Mouse (Mus musculus) limb, embryonic 12.5 days (tissue): ENCODE data around the gene Tmem132a. TPM values are rescaled to one million over a fixed set of nuclear protein-coding genes. Genes with fewer than 3 reads are reported as not detected.
A peak's percentile ranks its signal among the peaks of the same experiment; 100 is the strongest.

Experiments used
- ATAC-seq: fragments of 200-750 bp; cut with Nextera tagmentation; 2 replicates; pipeline ENCODE4 v1.8.0; 2017; ENCODE audit warnings: low read depth, moderate TSS enrichment; ENCODE audit not compliant: insufficient number of reproducible peaks, insufficient read depth, low FRiP score, low TSS enrichment
- H3K27ac ChIP-seq: fragments of 300-500 bp; sonication (generic); 2 replicates; pipeline ENCODE4 v1.5.1; 2016; ENCODE audit warnings: mild to moderate bottlenecking, moderate library complexity
- H3K27me3 ChIP-seq: fragments of 300-500 bp; sonication (generic); 2 replicates; pipeline ENCODE4 v1.6.1; 2016; ENCODE audit warnings: mild to moderate bottlenecking, moderate library complexity
- H3K36me3 ChIP-seq: fragments of 300-500 bp; sonication (generic); 2 replicates; pipeline ENCODE4 v1.6.1; 2016; ENCODE audit warnings: mild to moderate bottlenecking, moderate library complexity
- H3K4me1 ChIP-seq: fragments of 300-500 bp; sonication (generic); replicated peaks from 2 replicates; pipeline ENCODE4 v1.6.1; 2016
- H3K4me2 ChIP-seq: fragments of 300-500 bp; sonication (generic); 2 replicates; pipeline ENCODE4 v1.6.1; 2016; ENCODE audit warnings: mild to moderate bottlenecking, moderate library complexity
- H3K4me3 ChIP-seq: fragments of 300-500 bp; sonication (generic); replicated peaks from 2 replicates; pipeline ENCODE4 v1.5.1; 2016; ENCODE audit warnings: mild to moderate bottlenecking
- H3K9ac ChIP-seq: fragments of 300-500 bp; sonication (generic); replicated peaks from 2 replicates; pipeline ENCODE4 v1.6.1; 2016; ENCODE audit warnings: mild to moderate bottlenecking, moderate library complexity
- H3K9me3 ChIP-seq: fragments of 300-500 bp; sonication (generic); 2 replicates; pipeline ENCODE4 v1.6.1; 2016; ENCODE audit warnings: mild to moderate bottlenecking, moderate library complexity
- WGBS: fragments of 180-500 bp; shearing (Covaris S2); methylation state at CpG from one replicate; pipeline ENCODE4 v1.1.7; 2016; 5-methylcytosine and 5-hydroxymethylcytosine counted together
- polyA plus RNA-seq: library from polyadenylated mRNA; unstranded; fragments of >200 nt; fragmentation: Nextera tagmentation; extraction: Ambion mirVana; gene quantifications from 2 replicates; pipeline ENCODE4 v1.2.1, GENCODE M21; 2016

Tmem132a gene
- 137 and 142 TPM in 2 replicates for polyA plus RNA-seq

DNA sequence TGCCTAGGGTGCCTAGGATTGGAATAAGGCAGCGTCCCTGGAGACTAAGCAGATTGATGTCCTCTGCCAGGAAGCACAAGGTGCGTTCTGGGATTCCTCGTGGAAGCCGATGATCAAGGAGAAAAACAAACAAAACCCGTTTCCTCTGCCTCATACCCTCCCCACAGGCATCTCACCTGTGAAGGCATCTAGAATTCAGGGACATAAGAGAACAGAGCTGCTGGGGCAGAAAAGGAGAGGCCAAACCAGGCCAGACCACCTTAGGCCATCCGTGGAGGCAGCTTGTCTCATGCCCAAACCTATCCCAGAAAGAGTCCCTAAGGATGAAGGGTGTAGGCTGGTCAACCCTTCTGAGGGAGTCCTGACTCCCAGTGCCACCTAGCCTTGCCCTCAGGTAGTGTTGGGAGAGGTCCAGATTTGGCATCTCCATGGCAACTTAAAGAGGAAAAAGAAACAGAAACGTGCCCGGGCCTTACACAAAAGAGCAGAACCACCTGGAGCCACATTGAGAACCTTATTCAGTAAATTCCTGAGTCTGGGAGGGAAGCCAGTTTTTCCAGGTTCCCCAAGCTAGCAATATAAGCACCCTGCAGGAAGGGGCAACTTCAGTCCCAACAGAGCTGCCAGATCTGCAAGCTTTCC, at the start of gene Tmem132a:
Gene Tmem132a, minus strand, starts transcription at position 55 of the 642 bp plus-strand sequence.
- no peaks in the 10 kb centered on the region for H3K27me3 ChIP-seq
- peak within 1 kb of the TSS; percentile 92 for H3K27ac ChIP-seq
- peak within 1 kb of the TSS; percentile 90 for H3K9ac ChIP-seq
- peak; percentile 26 for ATAC-seq
- 3% methylated on average over 8 of the region's 8 CpGs for WGBS
- no peaks in the 10 kb centered on the region for H3K9me3 ChIP-seq
- H3K4me1 ChIP-seq, result peaks cover 26% of the 10 kb centered on the region
- H3K36me3 ChIP-seq, result peaks cover 65% of the 10 kb centered on the region
- peak within 1 kb of the TSS; percentile 91 for H3K4me2 ChIP-seq
- peak within 1 kb of the TSS; percentile 83 for H3K4me3 ChIP-seq

DNA sequence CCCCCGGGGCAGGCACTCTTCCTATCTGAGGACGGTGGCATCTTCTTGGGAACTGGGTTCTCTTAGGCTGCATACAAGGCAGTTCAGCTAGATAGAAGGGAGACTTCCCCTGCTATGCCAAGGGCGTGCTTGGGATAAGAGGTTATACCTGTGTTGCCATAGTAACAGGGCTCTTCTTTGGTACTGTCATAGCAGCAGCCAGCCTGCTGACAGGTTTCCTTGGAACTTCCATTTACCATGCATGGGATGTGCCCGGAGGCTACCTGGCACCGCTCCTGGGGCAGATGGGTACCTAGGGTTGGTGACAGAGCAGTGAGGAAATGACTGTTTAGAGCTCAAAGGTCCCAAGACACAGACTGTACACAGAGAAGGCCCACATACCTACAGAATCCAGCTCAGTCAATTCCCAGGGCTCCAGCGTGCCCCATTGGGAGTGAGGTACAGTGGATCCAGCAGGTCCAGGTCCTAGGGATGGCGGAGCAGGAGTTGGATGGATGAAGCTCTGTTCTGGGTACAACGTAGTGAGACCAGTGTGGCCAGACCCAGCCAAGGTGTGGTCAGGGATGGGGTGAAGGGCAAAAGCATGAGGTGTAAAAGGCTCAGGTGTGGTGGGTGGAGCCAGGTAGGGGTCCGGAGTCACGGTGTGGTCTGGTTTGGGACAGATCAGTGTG, 48.7 kb upstream of the Tmem132a start:
- ATAC-seq, result no peak
- Histone ChIP-seq H3K4me2 (no peak overlapping the region), H3K36me3 (no peaks in the 10 kb centered on the region), H3K4me1 (no peaks in the 10 kb centered on the region), H3K27me3 (peaks cover 11% of the 10 kb centered on the region), H3K27ac (no peak overlapping the region), H3K4me3 (no peak overlapping the region), H3K9me3 (no peaks in the 10 kb centered on the region), H3K9ac (no peak overlapping the region)
- WGBS, result 89% methylated on average over 10 of the region's 10 CpGs

DNA sequence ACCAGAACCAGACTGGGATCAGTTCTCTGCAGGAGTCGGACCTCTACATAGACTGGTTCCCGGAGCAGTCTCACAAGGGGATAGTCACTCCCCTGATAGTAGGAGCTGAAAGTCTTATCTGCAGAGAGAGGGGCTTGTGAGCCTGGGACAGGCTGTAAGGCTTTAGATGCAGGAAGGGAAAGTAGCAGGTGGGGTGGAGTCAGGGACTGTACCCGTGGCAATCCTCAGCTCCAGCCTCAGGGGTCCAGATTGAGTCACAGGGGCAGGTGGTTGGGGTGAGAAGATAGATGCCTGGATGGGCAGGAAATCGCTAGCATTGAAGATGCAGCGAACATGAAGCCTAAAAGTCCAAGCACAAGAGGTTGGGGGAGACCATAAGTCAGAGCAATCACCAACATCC, 46.8 kb upstream of the Tmem132a start:
- no peaks in the 10 kb centered on the region for H3K4me1 ChIP-seq
- no peaks in the 10 kb centered on the region for H3K36me3 ChIP-seq
- H3K27me3 ChIP-seq, result peaks cover 11% of the 10 kb centered on the region
- H3K27ac ChIP-seq, result no peak overlapping the region
- 55% methylated on average over 5 of the region's 5 CpGs for WGBS
- no peak overlapping the region for H3K9ac ChIP-seq
- no peak overlapping the region for H3K4me2 ChIP-seq
- ATAC-seq, result no peak
- no peaks in the 10 kb centered on the region for H3K9me3 ChIP-seq
- H3K4me3 ChIP-seq, result no peak overlapping the region

DNA sequence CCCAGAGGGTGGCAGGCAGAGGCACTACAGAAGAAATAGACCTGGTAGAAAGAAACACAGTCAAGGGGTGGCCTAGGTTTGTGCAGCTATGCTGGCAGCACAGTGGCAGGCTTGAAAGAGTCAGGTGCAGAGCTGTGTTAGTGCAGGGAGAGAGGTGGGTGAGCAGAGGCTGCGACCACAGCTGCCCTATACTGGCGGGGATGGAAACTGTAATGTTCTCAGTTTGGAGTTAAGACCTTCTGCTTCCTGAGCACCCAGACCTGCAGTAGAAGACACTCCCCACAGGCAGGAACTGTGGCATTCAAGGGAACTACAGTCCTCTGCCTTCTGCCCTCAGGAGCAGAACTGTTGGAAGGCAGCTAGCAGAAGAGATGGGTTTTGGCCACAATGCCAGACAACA, 45.1 kb upstream of the Tmem132a start:
- 79% methylated on average over 2 of the region's 2 CpGs for WGBS
- ATAC-seq, result no peak

DNA sequence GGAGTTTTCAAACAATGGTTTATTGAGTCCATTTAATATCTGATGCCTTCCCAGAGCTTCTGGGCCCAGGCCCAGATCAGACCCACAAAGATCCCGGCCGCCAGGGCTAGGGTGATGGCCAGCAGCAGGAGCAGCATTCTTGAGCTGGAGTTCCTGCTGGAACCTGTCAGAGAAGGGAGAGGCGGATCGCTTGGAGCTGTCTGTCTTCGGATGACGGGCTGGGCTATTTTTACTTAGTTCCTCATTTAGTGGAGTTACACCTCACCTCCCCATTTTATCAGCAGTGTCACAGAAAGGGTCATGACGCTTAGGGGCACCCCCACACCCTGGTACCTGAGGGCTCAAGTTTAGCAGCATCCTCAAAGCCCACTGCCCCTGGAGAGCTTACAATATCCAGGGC, 44.6 kb upstream of the Tmem132a start:
- no peak for ATAC-seq
- Histone ChIP-seq H3K36me3 (no peaks in the 10 kb centered on the region), H3K4me3 (no peak overlapping the region), H3K9me3 (no peaks in the 10 kb centered on the region), H3K4me2 (no peak overlapping the region), H3K4me1 (no peaks in the 10 kb centered on the region), H3K27ac (no peak overlapping the region), H3K27me3 (0 out of 2 replicates have a peak, but pooled peaks cover 3% of the 10 kb centered on the region), H3K9ac (no peak overlapping the region)
- WGBS, result 66% methylated on average over 7 of the region's 7 CpGs

More for the DNA sequence above, 45.1 kb upstream of the Tmem132a start:
- H3K27me3 ChIP-seq, result peaks cover 3% of the 10 kb centered on the region; the same call in 1 of the 2 replicates
- no peaks in the 10 kb centered on the region for H3K4me1 ChIP-seq
- no peaks in the 10 kb centered on the region for H3K9me3 ChIP-seq
- H3K4me2 ChIP-seq, result no peak overlapping the region
- no peak overlapping the region for H3K4me3 ChIP-seq
- H3K27ac ChIP-seq, result no peak overlapping the region
- no peaks in the 10 kb centered on the region for H3K36me3 ChIP-seq
- no peak overlapping the region for H3K9ac ChIP-seq

DNA sequence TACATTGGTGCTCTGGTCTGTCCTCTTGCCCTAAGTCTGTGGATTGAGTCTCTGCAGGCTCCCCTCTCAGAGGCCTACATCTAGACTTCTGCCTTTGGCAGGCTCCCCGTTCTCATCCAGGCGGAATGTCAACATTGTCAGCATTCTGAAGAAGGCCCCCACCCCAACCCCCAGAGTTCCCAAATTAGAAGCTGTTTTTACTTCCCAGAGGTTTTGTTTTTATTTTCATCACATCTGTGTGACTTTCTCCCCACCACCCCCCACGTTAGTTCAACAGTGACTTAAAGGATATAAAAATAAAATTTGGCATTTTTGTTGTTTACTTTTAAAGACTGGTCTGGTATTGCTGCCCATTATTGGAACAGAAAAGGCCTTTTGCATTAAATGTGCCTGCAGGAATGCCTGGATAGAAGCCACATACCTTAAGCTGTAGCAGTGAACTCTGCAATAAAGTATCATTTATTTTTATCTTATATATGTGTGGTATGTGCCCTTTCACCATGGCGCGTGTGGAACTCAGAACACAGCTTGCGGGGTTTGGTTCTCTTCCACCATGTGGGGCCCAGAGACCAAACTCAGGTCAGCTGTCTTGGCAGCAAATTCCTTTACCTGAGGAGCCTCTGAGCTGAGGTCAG, 39.5 kb upstream of the Tmem132a start:
- peak overlapping the region; percentile 72 for H3K27ac ChIP-seq
- 0 out of 2 replicates have a peak, but pooled peaks have one; percentile 29 for ATAC-seq
- no peak overlapping the region for H3K4me2 ChIP-seq
- peaks cover 40% of the 10 kb centered on the region for H3K36me3 ChIP-seq
- no peak overlapping the region; the same call in 1 of the 2 replicates for H3K9ac ChIP-seq
- no peaks in the 10 kb centered on the region for H3K9me3 ChIP-seq
- WGBS, result 82% methylated on average over 6 of the region's 6 CpGs
- peaks cover 15% of the 10 kb centered on the region for H3K4me1 ChIP-seq
- H3K27me3 ChIP-seq, result no peaks in the 10 kb centered on the region
- H3K4me3 ChIP-seq, result no peak overlapping the region

DNA sequence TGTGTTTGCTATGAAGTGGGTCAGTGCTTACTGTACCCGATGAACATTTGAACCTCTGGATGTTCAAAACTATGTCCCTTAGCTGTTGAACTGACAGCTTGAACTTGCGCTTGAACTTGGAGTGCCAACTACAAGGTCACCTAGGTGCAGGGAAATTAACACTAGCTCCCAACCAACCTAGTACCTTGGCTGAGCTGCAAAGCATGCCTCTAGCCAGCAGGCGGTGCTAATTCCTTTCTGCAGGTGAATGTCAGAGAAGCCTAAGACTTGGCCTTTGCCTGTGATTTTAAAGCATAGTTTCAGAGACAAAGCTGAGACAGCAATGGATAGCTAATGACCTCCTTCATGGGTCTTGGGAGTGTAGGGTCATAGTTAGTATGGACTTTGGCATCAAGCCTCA, 38.2 kb upstream of the Tmem132a start:
- H3K27ac ChIP-seq, result no peak overlapping the region
- H3K4me3 ChIP-seq, result no peak overlapping the region
- no peak for ATAC-seq
- no peak overlapping the region for H3K9ac ChIP-seq
- no peaks in the 10 kb centered on the region for H3K9me3 ChIP-seq
- peaks cover 53% of the 10 kb centered on the region for H3K36me3 ChIP-seq
- 55% methylated on average over 3 of the region's 3 CpGs for WGBS
- peaks cover 15% of the 10 kb centered on the region for H3K4me1 ChIP-seq
- no peaks in the 10 kb centered on the region for H3K27me3 ChIP-seq
- H3K4me2 ChIP-seq, result no peak overlapping the region

DNA sequence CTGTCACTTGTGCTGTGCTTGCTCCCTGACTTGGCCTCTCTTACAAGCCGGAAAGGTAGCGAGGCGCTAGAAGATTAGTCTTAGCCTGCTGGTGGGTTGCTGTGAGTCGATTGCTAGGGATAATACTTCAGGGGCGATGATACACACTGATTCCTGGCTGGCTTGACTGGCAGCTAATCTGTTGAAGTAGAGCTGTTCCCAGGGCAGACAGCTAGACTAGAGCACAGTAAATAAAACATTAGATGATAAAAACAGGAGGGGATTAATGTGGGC, 35.9 kb upstream of the Tmem132a start:
- no peaks in the 10 kb centered on the region for H3K27me3 ChIP-seq
- H3K4me1 ChIP-seq, result peaks cover 15% of the 10 kb centered on the region
- no peak for ATAC-seq
- H3K36me3 ChIP-seq, result peaks cover 76% of the 10 kb centered on the region
- peak overlapping the region; percentile 82 for H3K27ac ChIP-seq
- WGBS, result 78% methylated on average over 5 of the region's 5 CpGs
- H3K9ac ChIP-seq, result no peak overlapping the region
- H3K4me2 ChIP-seq, result peak overlapping the region; percentile 23; the same call in 1 of the 2 replicates
- H3K9me3 ChIP-seq, result no peaks in the 10 kb centered on the region
- no peak overlapping the region for H3K4me3 ChIP-seq

DNA sequence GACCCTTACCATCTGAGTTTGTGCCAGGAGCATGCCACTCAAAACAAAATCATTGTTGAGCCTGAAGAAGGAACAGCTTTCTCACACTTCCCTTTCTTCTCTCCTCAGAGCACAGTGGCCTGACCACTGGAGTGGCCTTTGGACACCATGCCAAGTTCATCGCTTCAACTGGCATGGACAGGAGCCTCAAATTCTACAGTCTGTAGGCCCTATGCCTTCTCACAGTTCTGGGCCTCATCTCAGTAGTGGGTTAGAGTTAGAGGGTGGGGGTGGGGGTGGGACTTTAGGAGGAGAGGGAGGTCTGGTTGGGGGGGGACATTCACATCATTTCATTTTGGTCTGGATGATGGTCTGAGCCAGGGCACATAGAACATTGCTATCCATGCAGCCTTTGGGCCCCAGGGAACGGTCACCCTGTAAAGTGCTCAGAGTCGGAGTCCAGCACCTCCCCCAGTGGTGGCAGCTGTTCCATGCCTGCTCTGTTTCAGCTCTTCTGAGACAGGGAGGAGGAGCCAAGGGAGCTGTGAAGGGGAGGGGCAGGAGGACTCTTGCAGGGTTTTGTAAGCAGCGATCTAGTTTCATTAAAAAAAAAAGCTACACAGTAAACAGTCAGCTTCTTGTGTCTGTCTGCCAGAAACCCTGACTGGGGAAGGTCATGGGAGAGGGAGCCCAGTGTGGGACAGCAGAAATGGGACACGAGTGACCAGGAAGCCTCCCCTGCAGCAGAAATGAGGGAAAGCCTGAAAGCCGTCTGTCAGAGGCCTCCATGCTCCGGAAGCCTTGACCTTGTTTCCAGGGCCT, 35.4 kb upstream of the Tmem132a start:
- Histone ChIP-seq H3K36me3 (peaks cover 81% of the 10 kb centered on the region), H3K9me3 (no peaks in the 10 kb centered on the region), H3K9ac (no peak overlapping the region), H3K4me3 (no peak overlapping the region), H3K27me3 (no peaks in the 10 kb centered on the region), H3K4me2 (peak overlapping the region; percentile 23; the same call in 1 of the 2 replicates), H3K4me1 (peaks cover 15% of the 10 kb centered on the region), H3K27ac (peak overlapping the region; percentile 82)
- peak; percentile 52; the same call in 1 of the 2 replicates for ATAC-seq
- 51% methylated on average over 7 of the region's 7 CpGs for WGBS

DNA sequence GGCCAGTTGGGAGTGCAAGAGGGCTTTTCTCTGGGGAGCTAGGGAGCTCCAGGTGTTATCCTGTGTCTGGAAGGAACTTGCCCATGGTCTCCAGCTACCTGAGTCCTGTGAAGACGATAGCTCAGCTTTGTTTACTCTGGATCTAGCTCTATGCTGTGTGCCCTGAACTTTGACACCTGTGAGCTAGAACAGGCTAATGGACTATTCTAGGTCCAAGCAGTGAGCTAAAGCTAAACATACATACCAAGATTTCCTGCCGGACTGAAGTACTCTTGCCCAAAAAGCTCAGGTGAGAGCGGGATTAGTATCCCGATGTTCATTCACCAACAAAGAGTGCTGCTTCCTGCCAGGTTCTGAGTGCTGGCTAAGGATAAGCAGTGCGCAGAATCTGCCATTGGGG, 34.8 kb upstream of the Tmem132a start:
- H3K9me3 ChIP-seq, result no peaks in the 10 kb centered on the region
- 91% methylated on average over 5 of the region's 5 CpGs for WGBS
- H3K4me2 ChIP-seq, result no peak overlapping the region
- peaks cover 87% of the 10 kb centered on the region for H3K36me3 ChIP-seq
- H3K27ac ChIP-seq, result peak overlapping the region; percentile 72
- no peak overlapping the region for H3K9ac ChIP-seq
- H3K4me3 ChIP-seq, result no peak overlapping the region
- H3K4me1 ChIP-seq, result peaks cover 15% of the 10 kb centered on the region
- H3K27me3 ChIP-seq, result no peaks in the 10 kb centered on the region
- ATAC-seq, result no peak

DNA sequence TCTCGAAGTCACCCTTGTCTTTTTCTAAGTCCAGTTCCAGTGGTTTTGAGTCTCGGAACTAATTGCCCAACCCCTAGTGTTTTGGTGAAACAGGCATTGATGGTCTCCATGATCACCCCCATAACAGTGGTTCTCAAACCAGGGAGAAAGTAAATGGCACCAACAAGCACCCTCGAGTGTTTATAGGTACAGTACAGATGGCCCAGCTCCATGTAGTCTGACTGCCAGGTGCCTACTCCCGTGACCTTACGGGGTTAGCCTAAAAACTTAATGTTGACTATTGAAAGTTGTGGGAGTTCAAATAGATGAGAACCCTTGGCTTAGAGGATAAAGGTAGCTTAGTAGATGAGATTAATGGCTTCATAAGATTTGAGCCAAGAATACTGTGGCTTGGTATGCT, 31.3 kb upstream of the Tmem132a start:
- 95% methylated on average over 5 of the region's 5 CpGs for WGBS
- Histone ChIP-seq H3K27me3 (no peaks in the 10 kb centered on the region), H3K36me3 (peaks cover 89% of the 10 kb centered on the region), H3K9ac (no peak overlapping the region), H3K9me3 (no peaks in the 10 kb centered on the region), H3K27ac (no peak overlapping the region), H3K4me1 (peaks cover 20% of the 10 kb centered on the region), H3K4me3 (no peak overlapping the region), H3K4me2 (no peak overlapping the region)
- ATAC-seq, result no peak
